Mouse (Mus musculus) intestine, embryonic 14.5 days (tissue): ENCODE results near the gene Fgfr1op. TPM values are rescaled to one million over a fixed set of nuclear protein-coding genes. Genes with fewer than 3 reads are reported as not detected.

Experiments
- ATAC-seq: fragments of 200-750 bp; cut with Nextera tagmentation; replicated peaks from 2 replicates; pipeline ENCODE4 v1.8.0; 2017; ENCODE audit warnings: low read depth, moderate number of reproducible peaks, moderate TSS enrichment, moderate library complexity; ENCODE audit not compliant: low FRiP score, low TSS enrichment
- DNase-seq: peaks from one replicate; pipeline ENCODE4 v3.0.0-alpha.2; 2018; ENCODE audit warnings: low spot score
- H3K27ac ChIP-seq: fragments of 300-500 bp; sonication (generic); 2 replicates; pipeline ENCODE4 v1.5.1; 2014; ENCODE audit warnings: low read depth, mild to moderate bottlenecking, control low read depth
- H3K27me3 ChIP-seq: fragments of 300-500 bp; sonication (generic); replicated peaks from 2 replicates; pipeline ENCODE4 v1.6.1; 2014; ENCODE audit warnings: low read length, control low read depth; ENCODE audit not compliant: control insufficient read depth, insufficient read depth
- H3K36me3 ChIP-seq: fragments of 300-500 bp; sonication (generic); 2 replicates; pipeline ENCODE4 v1.6.1; 2014; ENCODE audit warnings: low read length, control low read depth; ENCODE audit not compliant: control insufficient read depth, insufficient read depth
- H3K4me1 ChIP-seq: fragments of 300-500 bp; sonication (generic); replicated peaks from 2 replicates; pipeline ENCODE4 v1.6.1; 2014; ENCODE audit warnings: low read length, control low read depth, mixed read lengths; ENCODE audit not compliant: control insufficient read depth, insufficient read depth
- H3K4me2 ChIP-seq: fragments of 300-500 bp; sonication (generic); 2 replicates; pipeline ENCODE4 v1.6.1; 2014; ENCODE audit warnings: low read length
- H3K4me3 ChIP-seq: fragments of 300-500 bp; sonication (generic); 2 replicates; pipeline ENCODE4 v1.5.1; 2014; ENCODE audit warnings: low read depth, low read length, control low read depth, mixed read lengths
- H3K9ac ChIP-seq: fragments of 300-500 bp; sonication (generic); 2 replicates; pipeline ENCODE4 v1.6.1; 2014; ENCODE audit warnings: mild to moderate bottlenecking, low read length
- H3K9me3 ChIP-seq: fragments of 300-500 bp; sonication (generic); 2 replicates; pipeline ENCODE4 v1.6.1; 2016; ENCODE audit warnings: low read length, control low read depth; ENCODE audit not compliant: control insufficient read depth
- WGBS: fragments of 180-500 bp; shearing (Covaris S2); extraction: QIAGEN DNeasy Blood & Tissue Kit; methylation state at CpG from one replicate; pipeline ENCODE4 v1.1.7; 2014; 5-methylcytosine and 5-hydroxymethylcytosine counted together
- polyA plus RNA-seq: library from polyadenylated mRNA; unstranded; fragments of >200 nt; fragmentation: Nextera tagmentation; extraction: Ambion mirVana; gene quantifications from 2 replicates; pipeline ENCODE4 v1.2.1, GENCODE M21; 2014

Fgfr1op gene
- polyA plus RNA-seq, 1 experiment from 2014 or later, result 36.0 TPM

DNA sequence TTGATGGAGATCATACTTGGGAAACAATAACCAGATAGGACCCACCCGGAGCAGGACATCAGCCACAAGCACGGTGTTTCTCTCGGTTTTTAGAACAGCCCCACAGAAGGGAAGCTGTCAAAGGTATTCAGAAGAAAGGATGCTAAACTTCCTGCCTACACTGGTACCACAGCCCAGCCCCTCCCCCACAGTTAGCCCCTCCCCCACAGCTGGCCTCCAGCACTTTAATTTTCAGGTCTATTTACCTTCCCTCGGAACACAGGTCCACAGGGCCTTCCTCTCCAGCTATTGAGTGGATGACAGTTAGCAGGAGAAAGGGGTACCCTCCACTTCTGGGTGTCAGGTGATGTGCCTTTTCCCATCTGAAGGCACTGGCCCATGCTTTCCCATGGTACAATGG lies 75.2 kb downstream of the Fgfr1op start:
- DNase-seq (no peak), ATAC-seq (no peak)
- Histone ChIP-seq H3K36me3 (no peaks in the 10 kb centered on the region), H3K4me2 (no peak overlapping the region), H3K27me3 (no peaks in the 10 kb centered on the region), H3K9me3 (no peaks in the 10 kb centered on the region), H3K9ac (no peak overlapping the region), H3K4me1 (no peaks in the 10 kb centered on the region), H3K4me3 (no peak overlapping the region), H3K27ac (no peak overlapping the region)
- WGBS, result 67% methylated on average over 4 of the region's 4 CpGs

DNA sequence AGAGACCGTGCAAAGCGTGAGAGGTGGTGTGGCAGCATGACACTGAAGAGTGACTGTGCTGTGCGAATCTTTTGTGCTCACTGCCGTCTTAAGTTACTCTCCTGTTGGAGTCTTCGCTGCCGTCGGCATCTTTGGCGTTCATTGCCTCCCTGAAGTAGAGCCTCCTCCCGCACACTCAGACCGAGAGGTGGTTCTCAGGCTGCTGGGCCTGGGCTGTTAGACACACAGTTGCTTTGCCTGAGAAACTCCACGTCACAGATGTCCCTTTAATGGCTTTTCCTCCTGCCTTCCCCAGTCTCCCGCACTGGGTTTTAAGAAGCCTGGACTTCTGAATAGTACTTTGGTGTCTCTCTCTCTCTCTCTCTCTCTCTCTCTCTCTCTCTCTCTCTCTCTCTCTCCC lies 76.3 kb downstream of the Fgfr1op start:
- no peaks in the 10 kb centered on the region for H3K27me3 ChIP-seq
- no peak overlapping the region for H3K27ac ChIP-seq
- ATAC-seq (no peak), DNase-seq (no peak)
- no peak overlapping the region for H3K4me2 ChIP-seq
- H3K9ac ChIP-seq, result no peak overlapping the region
- 78% methylated on average over 12 of the region's 12 CpGs for WGBS
- no peaks in the 10 kb centered on the region for H3K9me3 ChIP-seq
- no peaks in the 10 kb centered on the region for H3K36me3 ChIP-seq
- no peak overlapping the region for H3K4me3 ChIP-seq
- H3K4me1 ChIP-seq, result no peaks in the 10 kb centered on the region

DNA sequence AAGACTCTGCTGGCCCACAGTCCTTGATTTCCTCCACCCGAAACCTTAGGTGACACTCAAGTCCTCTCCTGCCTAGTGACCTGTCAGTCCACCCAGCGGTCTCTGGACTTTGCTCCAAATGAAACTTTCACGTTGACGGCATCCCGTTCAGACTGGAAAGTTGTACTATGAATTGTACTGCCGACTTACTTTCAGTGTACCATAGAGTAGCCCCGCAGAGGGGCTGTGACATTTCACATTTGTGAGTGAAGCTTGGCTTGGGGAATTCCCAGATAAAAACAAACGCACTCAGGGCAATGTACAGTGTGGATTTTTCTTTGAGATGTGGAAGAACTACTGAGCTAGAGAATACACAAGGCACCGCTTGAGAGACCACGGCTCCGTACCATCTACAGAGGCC lies 76.9 kb downstream of the Fgfr1op start:
- no peak overlapping the region for H3K27ac ChIP-seq
- H3K4me1 ChIP-seq, result no peaks in the 10 kb centered on the region
- WGBS, result 86% methylated on average over 11 of the region's 11 CpGs
- ATAC-seq (no peak), DNase-seq (no peak)
- H3K9me3 ChIP-seq, result no peaks in the 10 kb centered on the region
- H3K9ac ChIP-seq, result no peak overlapping the region
- no peaks in the 10 kb centered on the region for H3K36me3 ChIP-seq
- no peak overlapping the region for H3K4me2 ChIP-seq
- no peak overlapping the region for H3K4me3 ChIP-seq
- no peaks in the 10 kb centered on the region for H3K27me3 ChIP-seq

DNA sequence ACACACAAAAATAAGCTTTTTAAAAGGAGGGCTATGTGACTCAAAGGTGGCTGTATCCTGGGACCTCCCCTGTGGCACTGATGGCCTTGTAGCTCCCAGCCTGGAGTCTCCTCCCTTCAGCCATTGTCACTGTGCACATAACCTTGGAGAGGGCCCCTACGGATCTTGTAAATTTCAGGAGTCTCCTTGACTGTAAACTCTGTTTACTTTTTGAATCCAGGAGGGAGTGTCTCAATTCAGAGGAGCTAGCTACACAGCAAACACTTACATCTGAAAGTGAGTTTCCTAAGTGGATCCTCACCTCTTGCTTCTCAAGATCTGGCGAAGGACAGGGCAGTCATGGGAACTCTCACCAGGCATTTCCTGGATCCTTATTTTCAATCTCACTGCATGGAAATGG lies 78.8 kb downstream of the Fgfr1op start:
- no peak overlapping the region for H3K27ac ChIP-seq
- WGBS, result 58% methylated on average over 2 of the region's 2 CpGs

DNA sequence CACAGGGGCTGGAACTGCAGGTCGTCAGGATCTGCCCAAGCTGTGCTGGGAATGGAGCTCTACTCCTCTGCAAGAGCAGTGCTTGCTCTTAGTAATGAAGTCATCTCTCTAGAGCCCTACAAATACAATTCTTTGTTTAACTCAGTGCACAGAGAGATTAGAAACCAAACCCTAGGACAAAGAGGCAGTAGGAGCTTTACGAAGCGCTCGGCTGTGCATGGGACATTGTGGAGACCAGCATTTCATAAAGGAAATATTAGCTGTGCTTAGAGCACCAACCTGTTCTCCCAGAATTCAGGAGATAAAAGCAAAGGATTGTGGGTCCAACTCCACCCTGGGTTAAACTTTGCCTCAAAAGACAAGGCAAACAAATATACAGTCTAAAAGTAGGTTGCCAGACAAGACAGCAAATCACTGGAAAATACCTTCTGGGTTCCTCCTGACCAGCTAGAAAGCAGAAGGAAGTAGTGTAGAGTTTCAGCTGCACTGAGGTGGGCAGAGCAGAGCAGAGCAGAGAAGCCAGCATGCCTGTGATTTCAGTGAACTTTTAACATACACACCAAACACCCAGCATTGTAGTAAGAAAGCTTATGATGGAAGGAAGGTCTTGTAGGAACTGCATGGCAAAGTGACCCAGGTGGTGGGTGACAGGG lies 80.9 kb downstream of the Fgfr1op start:
- H3K9me3 ChIP-seq, result no peaks in the 10 kb centered on the region
- H3K27ac ChIP-seq, result 0 out of 2 replicates have a peak overlapping the region, but pooled peaks have one; percentile 16
- DNase-seq (no peak), ATAC-seq (no peak)
- 71% methylated on average over 4 of the region's 4 CpGs for WGBS
- no peak overlapping the region for H3K4me3 ChIP-seq
- H3K27me3 ChIP-seq, result no peaks in the 10 kb centered on the region
- no peaks in the 10 kb centered on the region for H3K36me3 ChIP-seq
- no peak overlapping the region for H3K4me2 ChIP-seq
- no peak overlapping the region for H3K9ac ChIP-seq
- no peaks in the 10 kb centered on the region for H3K4me1 ChIP-seq

More for the DNA sequence above, 78.8 kb downstream of the Fgfr1op start:
- Histone ChIP-seq H3K9me3 (no peaks in the 10 kb centered on the region), H3K36me3 (no peaks in the 10 kb centered on the region), H3K4me2 (no peak overlapping the region), H3K4me3 (no peak overlapping the region), H3K4me1 (no peaks in the 10 kb centered on the region), H3K9ac (no peak overlapping the region), H3K27me3 (no peaks in the 10 kb centered on the region)
- no peak for ATAC-seq
- DNase-seq, result no peak

Other genes starting within 250 kb of the Fgfr1op start
- 0.94 and 1.4 TPM in 2 replicates for gene Tagap, start 239.5 kb upstream of the Fgfr1op start, polyA plus RNA-seq
- 50.1 and 54.5 TPM in 2 replicates for gene Rsph3a, start 219.9 kb upstream of the Fgfr1op start, polyA plus RNA-seq
- gene Gm49673, start 17.7 kb upstream of the Fgfr1op start, polyA plus RNA-seq, result 0.28 TPM in 1 of 2 replicates, not detected in the other
- gene Rnaset2a, start 17.4 kb upstream of the Fgfr1op start, polyA plus RNA-seq, result 28.3 and 35.2 TPM in 2 replicates
- 0.67 and 0.68 TPM in 2 replicates for gene Ccr6, start 70.5 kb downstream of the Fgfr1op start, polyA plus RNA-seq
- gene Mpc1, start 117.4 kb downstream of the Fgfr1op start, polyA plus RNA-seq, result 168 and 170 TPM in 2 replicates
- 63.8 and 82.2 TPM in 2 replicates for gene Sft2d1, start 145.6 kb downstream of the Fgfr1op start, polyA plus RNA-seq
- 0.32 and 0.65 TPM in 2 replicates for gene Prr18, start 172.0 kb downstream of the Fgfr1op start, polyA plus RNA-seq
- 0.35 TPM in 1 of 2 replicates, not detected in the other for gene T2, start 190.5 kb downstream of the Fgfr1op start, polyA plus RNA-seq